22 mouse cellular contexts compared by ENCODE assay signal in genomic region chr3:152950299-152950698, GRCm38 (mm10). TPM values are rescaled to one million over a fixed set of nuclear protein-coding genes. Genes with fewer than 3 reads are reported as not detected.
DNase-seq lines count a peak whose midpoint lies in the region; ATAC-seq and TF ChIP-seq lines count a peak whose summit lies in the region.
"Had no signal": no experiment of that assay in that cellular context is flagged by ENCODE, and none has a peak within 500 bp of the region (broad histone marks: within the 10 kb centered on the region; RNA-seq: fewer than 3 reads in every experiment).

No protein-coding gene starts in this region.

- no peaks in the 10 kb centered on the region for H3K27me3 ChIP-seq in spleen, adult 2 months (ENCODE audit: control insufficient read depth, insufficient read depth, low read length)
- H3K27me3 ChIP-seq in MEL (ENCODE audit: control insufficient read depth in 1 of 2, insufficient read depth in 2 of 2, low read length in 2 of 2), result no peaks in the 10 kb centered on the region
- no peaks in the 10 kb centered on the region for H3K27me3 ChIP-seq in liver, embryonic 13.5 days
- H3K27me3 ChIP-seq in neural tube, embryonic 15.5 days (replicated peaks), result no peaks in the 10 kb centered on the region
- H3K27me3 ChIP-seq in hindbrain, embryonic 13.5 days, result no peaks in the 10 kb centered on the region
- no peaks in the 10 kb centered on the region for H3K27me3 ChIP-seq in kidney, embryonic 16.5 days (ENCODE audit: insufficient read depth, low read length)
- H3K27me3 ChIP-seq: heart, embryonic 15.5 days; limb, embryonic 13.5 days; midbrain, embryonic 15.5 days had no signal

- TF ChIP-seq POLR2A in spleen, adult 2 months (IDR thresholded peaks at IDR 0.05; ENCODE audit: low read depth, low read length), result no peak
- peak in 1 of 2 experiments; percentile 50; a peak in 2 of 4 replicates for TF ChIP-seq POLR2A in MEL (IDR thresholded peaks at IDR 0.05; ENCODE audit: control insufficient read depth in 1 of 2, insufficient read depth in 1 of 2, low read depth in 1 of 2, low read length in 2 of 2, poor library complexity in 1 of 2)

- H3K79me2 ChIP-seq in MEL (ENCODE audit: control insufficient read depth, insufficient read depth, low read length, poor library complexity), result no peaks in the 10 kb centered on the region

- peak overlapping the region; percentile 66 for H3K27ac ChIP-seq in spleen, adult 2 months (ENCODE audit: insufficient read depth, low read length)
- H3K27ac ChIP-seq in MEL (ENCODE audit: control insufficient read depth, low read depth, low read length), result peak overlapping the region; percentile 99
- H3K27ac ChIP-seq in liver, embryonic 13.5 days, result no peak overlapping the region
- H3K27ac ChIP-seq in neural tube, embryonic 15.5 days (replicated peaks), result no peak overlapping the region
- H3K27ac ChIP-seq in hindbrain, embryonic 13.5 days, result no peak overlapping the region
- H3K27ac ChIP-seq in kidney, embryonic 16.5 days (ENCODE audit: low read length), result no peak overlapping the region
- H3K27ac ChIP-seq: gastrocnemius, adult 2 months; heart, embryonic 15.5 days; kidney, postnatal 0 days; limb, embryonic 13.5 days; midbrain, embryonic 15.5 days had no signal

- H3K9ac ChIP-seq in MEL (ENCODE audit: control insufficient read depth, low read depth, low read length, poor library complexity, severe bottlenecking), result peak overlapping the region; percentile 53
- H3K9ac ChIP-seq in liver, embryonic 13.5 days, result no peak overlapping the region
- no peak overlapping the region for H3K9ac ChIP-seq in neural tube, embryonic 15.5 days (replicated peaks)
- no peak overlapping the region for H3K9ac ChIP-seq in hindbrain, embryonic 13.5 days
- no peak overlapping the region for H3K9ac ChIP-seq in kidney, embryonic 16.5 days (replicated peaks; ENCODE audit: low read length)
- H3K9ac ChIP-seq: heart, embryonic 15.5 days; limb, embryonic 13.5 days; lung, embryonic 14.5 days; midbrain, embryonic 15.5 days had no signal

- H3K9me3 ChIP-seq in MEL (replicated peaks; ENCODE audit: insufficient read depth, low read length), result no peaks in the 10 kb centered on the region
- no peaks in the 10 kb centered on the region for H3K9me3 ChIP-seq in liver, embryonic 13.5 days (replicated peaks)
- no peaks in the 10 kb centered on the region for H3K9me3 ChIP-seq in neural tube, embryonic 15.5 days (replicated peaks)
- no peaks in the 10 kb centered on the region for H3K9me3 ChIP-seq in hindbrain, embryonic 13.5 days
- no peaks in the 10 kb centered on the region for H3K9me3 ChIP-seq in kidney, embryonic 16.5 days (ENCODE audit: low read length)
- H3K9me3 ChIP-seq: heart, embryonic 15.5 days; midbrain, embryonic 15.5 days had no signal

- DNase-seq in spleen, adult 2 months (ENCODE audit: low read depth in 1 of 2, low spot score in 2 of 2), result no peak
- DNase-seq in spleen, postnatal 36 days (ENCODE audit: low spot score in 2 of 2), result no peak
- peak; percentile 94 for DNase-seq in MEL (ENCODE audit: low read depth, low spot score)
- no peak for DNase-seq in liver, embryonic 13.5 days
- DNase-seq: cerebellum, adult 18-20 months; cerebellum, postnatal 14 days; gastrocnemius, adult 2 months; kidney, adult 11 months; layer of hippocampus, adult 9-11 months; lung, embryonic 14.5 days; thymus, postnatal 4 days had no signal

- TF ChIP-seq CTCF in spleen, adult 2 months (IDR thresholded peaks at IDR 0.05; ENCODE audit: extremely low read depth, insufficient read depth, insufficient read length, insufficient replicate concordance), result no peak
- no peak for TF ChIP-seq CTCF in MEL (IDR thresholded peaks at IDR 0.05 in 2 of 3, conservative IDR thresholded peaks at IDR 0.05 in 1 of 3; ENCODE audit: control insufficient read depth in 1 of 3, insufficient read depth in 1 of 3, low read depth in 2 of 3, low read length in 3 of 3, poor library complexity in 1 of 3, severe bottlenecking in 1 of 3)

- WGBS in spleen, adult 2 months, result 63% methylated on average over 5 of the region's 5 CpGs
- 23% methylated on average over 5 of the region's 5 CpGs for WGBS in liver, embryonic 13.5 days (ENCODE audit: insufficient replicate concordance)
- 96% methylated on average over 5 of the region's 5 CpGs for WGBS in neural tube, embryonic 15.5 days
- WGBS in hindbrain, embryonic 13.5 days, result 93% methylated on average over 5 of the region's 5 CpGs
- 87% methylated on average over 5 of the region's 5 CpGs for WGBS in kidney, embryonic 16.5 days

- ATAC-seq in liver, embryonic 13.5 days (ENCODE audit: low read depth), result peak; percentile 72
- peak; percentile 85 for ATAC-seq in megakaryocyte-erythroid progenitor cell, adult 5-6 weeks (replicated peaks; ENCODE audit: low FRiP score, low TSS enrichment, poor library complexity, severe bottlenecking)
- no peak for ATAC-seq in neural tube, embryonic 15.5 days (ENCODE audit: low FRiP score)
- no peak for ATAC-seq in hindbrain, embryonic 13.5 days (ENCODE audit: low FRiP score)
- ATAC-seq in kidney, embryonic 16.5 days (ENCODE audit: low FRiP score, low TSS enrichment), result no peak
- ATAC-seq: forebrain, embryonic 14.5 days; midbrain, embryonic 15.5 days had no signal

- no peak overlapping the region for H3K4me2 ChIP-seq in liver, embryonic 13.5 days
- H3K4me2 ChIP-seq in neural tube, embryonic 15.5 days, result no peak overlapping the region
- no peak overlapping the region for H3K4me2 ChIP-seq in hindbrain, embryonic 13.5 days
- no peak overlapping the region for H3K4me2 ChIP-seq in kidney, embryonic 16.5 days (replicated peaks; ENCODE audit: low read depth, low read length)
- H3K4me2 ChIP-seq: heart, embryonic 15.5 days; limb, embryonic 13.5 days; lung, embryonic 14.5 days; midbrain, embryonic 15.5 days had no signal

- 0 out of 2 replicates have a peak, but pooled peaks cover 3% of the 10 kb centered on the region for H3K4me1 ChIP-seq in spleen, adult 2 months (ENCODE audit: control insufficient read depth, insufficient read depth, insufficient read length)
- H3K4me1 ChIP-seq in MEL (ENCODE audit: control insufficient read depth in 1 of 2, insufficient read depth in 2 of 2, low read length in 2 of 2), result peaks cover 17 to 55% of the 10 kb centered on the region in 2 experiments
- peaks cover 41% of the 10 kb centered on the region for H3K4me1 ChIP-seq in liver, embryonic 13.5 days (replicated peaks)
- 0 out of 2 replicates have a peak, but pooled peaks cover 2% of the 10 kb centered on the region for H3K4me1 ChIP-seq in neural tube, embryonic 15.5 days
- no peaks in the 10 kb centered on the region for H3K4me1 ChIP-seq in hindbrain, embryonic 13.5 days (replicated peaks)
- no peaks in the 10 kb centered on the region for H3K4me1 ChIP-seq in kidney, embryonic 16.5 days (ENCODE audit: insufficient read depth, low read length)
- H3K4me1 ChIP-seq: heart, embryonic 15.5 days; limb, embryonic 13.5 days; midbrain, embryonic 15.5 days had no signal

- no peak overlapping the region for H3K4me3 ChIP-seq in spleen, adult 2 months (ENCODE audit: extremely low read depth, insufficient read depth, insufficient read length)
- peak overlapping the region; percentile 27 to 30 for H3K4me3 ChIP-seq in MEL (ENCODE audit: control insufficient read depth in 1 of 2, insufficient read depth in 1 of 2, low read depth in 2 of 2, low read length in 2 of 2)
- H3K4me3 ChIP-seq in liver, embryonic 13.5 days (replicated peaks), result no peak overlapping the region
- no peak overlapping the region for H3K4me3 ChIP-seq in neural tube, embryonic 15.5 days (replicated peaks)
- H3K4me3 ChIP-seq in hindbrain, embryonic 13.5 days, result no peak overlapping the region
- H3K4me3 ChIP-seq in kidney, embryonic 16.5 days (ENCODE audit: low read length), result no peak overlapping the region
- H3K4me3 ChIP-seq: gastrocnemius, adult 2 months; heart, embryonic 15.5 days; limb, embryonic 13.5 days; midbrain, embryonic 15.5 days; myocyte had no signal

- peak; percentile 92 to 93 for TF ChIP-seq EP300 in MEL (IDR thresholded peaks at IDR 0.05; ENCODE audit: low read depth in 1 of 2, low read length in 2 of 2)

- no peaks in the 10 kb centered on the region for H3K36me3 ChIP-seq in spleen, adult 2 months (ENCODE audit: control insufficient read depth, insufficient read depth, low read length)
- peaks cover 0 to 34% of the 10 kb centered on the region in 2 experiments; a peak in 2 of 4 replicates for H3K36me3 ChIP-seq in MEL (ENCODE audit: control insufficient read depth in 1 of 2, insufficient read depth in 2 of 2, low read length in 2 of 2)
- H3K36me3 ChIP-seq in liver, embryonic 13.5 days, result no peaks in the 10 kb centered on the region
- H3K36me3 ChIP-seq in neural tube, embryonic 15.5 days, result no peaks in the 10 kb centered on the region
- H3K36me3 ChIP-seq in hindbrain, embryonic 13.5 days, result no peaks in the 10 kb centered on the region; the same call in 1 of the 2 replicates
- no peaks in the 10 kb centered on the region for H3K36me3 ChIP-seq in kidney, embryonic 16.5 days (ENCODE audit: insufficient read depth, low read length)
- H3K36me3 ChIP-seq: heart, embryonic 15.5 days; limb, embryonic 13.5 days; midbrain, embryonic 15.5 days had no signal

- TF ChIP-seq RAD21 in MEL (IDR thresholded peaks at IDR 0.05; ENCODE audit: low read depth, low read length), result no peak

TF ChIP-seq in MEL, 35 proteins besides CTCF, POLR2A, EP300 and RAD21 (continues in another document):
- TF ChIP-seq NRF1 (IDR thresholded peaks at IDR 0.05; ENCODE audit: insufficient read depth, low read depth, low read length, poor library complexity, severe bottlenecking) (no peak), ZC3H11A (IDR thresholded peaks at IDR 0.05; ENCODE audit: low read depth, low read length) (no peak), E2F4 (IDR thresholded peaks at IDR 0.05; ENCODE audit: borderline replicate concordance, low read depth, low read length) (no peak), CHD2 (IDR thresholded peaks at IDR 0.05; ENCODE audit: low read length) (no peak), TAL1 (IDR thresholded peaks at IDR 0.05; ENCODE audit: low read length) (peak; percentile 63), CHD1 (IDR thresholded peaks at IDR 0.05; ENCODE audit: low read depth, low read length) (no peak), SIN3A (IDR thresholded peaks at IDR 0.05; ENCODE audit: low read length) (peak; percentile 60; the same call in 1 of the 2 replicates), MXI1 (IDR thresholded peaks at IDR 0.05; ENCODE audit: low read depth, low read length) (no peak; the same call in 1 of the 2 replicates)

RNA-seq across cellular contexts. Expression of gene St6galnac5, which starts 31.7 kb away (rescaled TPM):
- polyA plus RNA-seq in spleen, adult 2 months (2012; rRNA removed), result 1.2 and 2.2 TPM in 2 replicates
- not detected in 2 replicates for total RNA-seq in MEL (2012; rRNA removed)
- polyA plus RNA-seq in MEL (2012; ENCODE audit: insufficient read depth in 1 of 2, insufficient read length in 2 of 2, low read depth in 1 of 2, low replicate concordance in 2 of 2, missing spikeins in 1 of 2), result not detected
- 0.02 and 0.06 TPM in 2 replicates for polyA plus RNA-seq in liver, embryonic 13.5 days (2015; fragmentation: Nextera tagmentation; extraction: Ambion mirVana)
- total RNA-seq in megakaryocyte-erythroid progenitor cell, adult 5-6 weeks (2014; fragmentation: Nextera tagmentation), result not detected in 2 replicates
- total RNA-seq in megakaryocyte-erythroid progenitor cell, adult 5-6 weeks (2017), result 0.23 TPM in 1 of 2 replicates, not detected in the other
- polyA plus RNA-seq in neural tube, embryonic 15.5 days (2015; fragmentation: Nextera tagmentation; extraction: Ambion mirVana), result 13.4 and 18.5 TPM in 2 replicates
- polyA plus RNA-seq in hindbrain, embryonic 13.5 days (2015; fragmentation: Nextera tagmentation; extraction: Ambion mirVana), result 18.6 and 19.5 TPM in 2 replicates
- polyA plus RNA-seq in kidney, embryonic 16.5 days (2015; fragmentation: Nextera tagmentation; extraction: Ambion mirVana), result 0.85 and 1.2 TPM in 2 replicates
- total RNA-seq: hematopoietic stem cell, adult 5-6 weeks had no signal
- polyA plus RNA-seq: myocyte had no signal

Comparison
In these comparisons a context has a peak if more than half of its experiments do, and no peak if none do; other contexts are left out.
1. H3K27ac ChIP-seq: peak in spleen, adult 2 months (single experiment) and MEL (single experiment); none in liver, embryonic 13.5 days (single experiment), neural tube, embryonic 15.5 days (single experiment), hindbrain, embryonic 13.5 days (single experiment) and kidney, embryonic 16.5 days (single experiment).
2. H3K4me3 ChIP-seq: peak in MEL (2 of 2); none in spleen, adult 2 months (single experiment), liver, embryonic 13.5 days (single experiment), neural tube, embryonic 15.5 days (single experiment), hindbrain, embryonic 13.5 days (single experiment) and kidney, embryonic 16.5 days (single experiment).
3. ATAC-seq: peak in liver, embryonic 13.5 days (single experiment) and megakaryocyte-erythroid progenitor cell, adult 5-6 weeks (single experiment); none in neural tube, embryonic 15.5 days (single experiment), hindbrain, embryonic 13.5 days (single experiment) and kidney, embryonic 16.5 days (single experiment).